Mouse (Mus musculus) inflammation-experienced regulatory T-cells, adult 6 months (primary cell): ENCODE results near the gene Sf3b1. TPM values are rescaled to one million over a fixed set of nuclear protein-coding genes. Genes with fewer than 3 reads are reported as not detected.

Experiments
- ATAC-seq: one replicate; pipeline ENCODE4 v1.8.0; 2017
- polyA plus RNA-seq, 3 experiments: library from polyadenylated mRNA; unstranded; fragments of 100-300 nt; shearing (Covaris generic); gene quantifications; one replicate each; pipeline ENCODE4 v1.2.1; 2017

The Sf3b1 gene
- polyA plus RNA-seq, 3 experiments from 2014 or later, result 408 to 502 (median 410) TPM

DNA sequence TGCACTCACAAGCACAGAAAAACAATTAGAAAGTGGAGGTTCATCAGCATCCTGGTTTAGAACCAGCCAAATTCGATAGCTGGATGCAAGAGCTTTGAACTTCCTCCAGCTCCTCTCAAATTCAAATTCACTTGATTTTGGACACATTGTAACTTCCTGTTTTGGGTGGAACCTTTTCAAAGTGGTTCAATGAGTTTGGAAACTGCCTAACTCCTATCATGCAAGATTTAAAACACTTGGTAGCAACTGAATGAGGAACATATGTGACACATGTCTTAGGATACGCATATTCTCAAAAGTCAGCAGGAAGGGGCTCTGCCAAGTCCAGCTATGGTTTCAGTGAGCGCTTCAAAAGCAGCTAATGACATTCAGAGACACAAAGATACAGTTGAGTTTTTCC, 82.6 kb downstream of the Sf3b1 start:
- no peak for ATAC-seq

- ATAC-seq, result no peak
Observed at GRCm38 (mm10) chr1:54935466-54935865, 91.8 kb downstream of the Sf3b1 start.

Other genes with a start within 250 kb of the Sf3b1 start
- gene Ankrd44, start 101.1 kb downstream of the Sf3b1 start, polyA plus RNA-seq, result 100 to 1,000 TPM; 141 to 193 (median 187) TPM
- gene Coq10b, start 25.3 kb upstream of the Sf3b1 start, polyA plus RNA-seq, result 10 to 100 TPM; 14.6 to 22.7 (median 17.0) TPM
- 100 to 1,000 TPM; 172 to 181 (median 174) TPM for gene Hspe1, start 60.7 kb upstream of the Sf3b1 start, polyA plus RNA-seq
- gene Hspd1, start 60.8 kb upstream of the Sf3b1 start, polyA plus RNA-seq, result 100 to 1,000 TPM; 129 to 226 (median 154) TPM
- 100 to 1,000 TPM; 121 to 136 (median 133) TPM for gene Mob4, start 103.8 kb upstream of the Sf3b1 start, polyA plus RNA-seq
- 1 to 10 TPM; 1.4 to 4.8 (median 3.6) TPM for gene Rftn2, start 199.3 kb upstream of the Sf3b1 start, polyA plus RNA-seq
- 1 to 10 TPM; 2.1 to 3.5 (median 3.1) TPM for gene Mars2, start 209.7 kb upstream of the Sf3b1 start, polyA plus RNA-seq